Mouse (Mus musculus) cerebellum, adult 2 months (tissue): ENCODE results near the gene Gm19426.

Experiments
- CTCF ChIP-seq: fragments of 200-500 bp; IDR thresholded peaks from 2 replicates; pipeline ENCODE4 v1.5.1; 2011; ENCODE audit warnings: low read depth, mild to moderate bottlenecking, control low read depth, low read length, moderate library complexity, borderline replicate concordance; ENCODE audit not compliant: insufficient read depth
- POLR2A ChIP-seq: fragments of 200-500 bp; IDR thresholded peaks from 2 replicates; pipeline ENCODE4 v1.6.1; 2011; ENCODE audit warnings: low read length, control low read depth, borderline replicate concordance; ENCODE audit not compliant: insufficient read depth

DNA sequence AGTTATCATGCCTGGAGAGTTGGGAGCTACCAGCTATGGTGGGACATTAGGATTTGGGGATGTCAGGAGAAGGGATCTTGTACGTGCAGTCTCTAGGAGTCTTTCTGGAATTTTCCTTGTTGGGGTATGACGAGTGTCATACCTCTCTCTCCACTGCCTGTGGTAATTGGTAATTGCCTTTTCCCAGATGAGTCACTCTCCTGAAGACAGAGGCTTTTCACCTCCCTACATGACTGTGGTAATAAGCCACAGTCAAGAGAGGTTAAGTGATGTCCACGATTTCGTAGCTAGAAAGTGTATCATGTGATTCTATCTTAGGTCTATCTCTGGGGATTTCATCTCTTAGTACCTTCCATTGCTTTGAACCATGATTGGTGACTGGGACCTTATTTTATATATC lies 29.0 kb upstream of the Gm19426 start:
- TF ChIP-seq POLR2A (no peak), CTCF (no peak)
